Mouse (Mus musculus) left cerebral cortex, postnatal 25 days (tissue): ENCODE data around the gene Nfkb2. TPM values are rescaled to one million over a fixed set of nuclear protein-coding genes. Genes with fewer than 3 reads are reported as not detected.

Experiments used
- DNase-seq, 2 experiments: peaks; one replicate each; pipeline ENCODE4 v3.0.0; 2022; ENCODE audit warnings: low spot score in 2 of 2, mixed read lengths in 1 of 2
- intact Hi-C: fragments of 180-260 bp; cut with DNase I; formaldehyde crosslinking; loops from one replicate; pipeline ENCODE4 v1.15.1; 2025
- total RNA-seq, 2 experiments: library from RNA; stranded (reverse); gene quantifications; 2 replicates each; pipeline ENCODE4 v1.2.3; 2021

The Nfkb2 gene
- total RNA-seq, result 1 to 10 TPM; 2.4 to 3.0 TPM

DNA sequence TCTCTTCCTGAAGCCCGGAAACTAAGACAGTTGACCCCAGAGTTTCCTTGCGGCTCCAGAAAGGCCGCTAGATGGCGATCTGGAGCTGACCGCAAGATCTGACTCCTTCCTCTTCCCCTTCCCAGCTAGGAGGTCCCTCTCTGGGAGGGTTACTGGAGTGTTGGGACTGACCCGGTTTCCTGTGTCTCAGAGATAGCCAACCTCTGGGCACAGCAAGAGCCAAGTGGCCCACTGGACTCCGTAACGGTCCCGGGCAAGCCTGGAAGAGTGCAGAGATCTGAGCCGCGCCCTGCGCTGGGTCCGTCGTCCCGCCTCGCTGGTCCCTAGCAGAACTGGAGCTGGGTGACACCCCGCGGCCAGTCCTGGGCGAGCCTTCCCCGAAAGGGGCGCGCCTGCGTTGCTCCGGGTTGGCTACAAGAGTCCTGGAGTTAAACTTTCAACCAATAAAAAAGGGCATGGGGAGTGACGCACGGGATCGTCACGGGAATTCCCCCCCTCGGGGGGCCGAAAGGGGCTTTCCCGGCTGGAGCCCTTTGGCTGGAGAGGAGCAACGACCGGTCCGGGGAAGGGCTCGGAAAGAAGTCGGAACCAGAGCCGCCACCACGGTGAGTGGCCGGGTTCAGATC, at the start of gene Nfkb2:
Nfkb2 (plus strand) TSS at position 105 of the 626 bp plus-strand sequence.
- DNase-seq, result peak; percentile 76 to 82
- intact Hi-C loops, result loop anchor here (1.0 kb wide), 1 partner anchor 26 kb away; no protein-coding TSS in a partner anchor

- intact Hi-C loops, result no loop called here
- no peak for DNase-seq
These were observed 39.4 kb upstream of the Nfkb2 start for GRCm38 (mm10) chr19:46264762-46265161.

GRCm38 (mm10) chr19:46275307-46275706, 28.8 kb upstream of the Nfkb2 start:
- intact Hi-C loops, result loop anchor here (5.0 kb wide), 1 partner anchor 188 kb away; no protein-coding TSS in a partner anchor
- no peak for DNase-seq

DNA sequence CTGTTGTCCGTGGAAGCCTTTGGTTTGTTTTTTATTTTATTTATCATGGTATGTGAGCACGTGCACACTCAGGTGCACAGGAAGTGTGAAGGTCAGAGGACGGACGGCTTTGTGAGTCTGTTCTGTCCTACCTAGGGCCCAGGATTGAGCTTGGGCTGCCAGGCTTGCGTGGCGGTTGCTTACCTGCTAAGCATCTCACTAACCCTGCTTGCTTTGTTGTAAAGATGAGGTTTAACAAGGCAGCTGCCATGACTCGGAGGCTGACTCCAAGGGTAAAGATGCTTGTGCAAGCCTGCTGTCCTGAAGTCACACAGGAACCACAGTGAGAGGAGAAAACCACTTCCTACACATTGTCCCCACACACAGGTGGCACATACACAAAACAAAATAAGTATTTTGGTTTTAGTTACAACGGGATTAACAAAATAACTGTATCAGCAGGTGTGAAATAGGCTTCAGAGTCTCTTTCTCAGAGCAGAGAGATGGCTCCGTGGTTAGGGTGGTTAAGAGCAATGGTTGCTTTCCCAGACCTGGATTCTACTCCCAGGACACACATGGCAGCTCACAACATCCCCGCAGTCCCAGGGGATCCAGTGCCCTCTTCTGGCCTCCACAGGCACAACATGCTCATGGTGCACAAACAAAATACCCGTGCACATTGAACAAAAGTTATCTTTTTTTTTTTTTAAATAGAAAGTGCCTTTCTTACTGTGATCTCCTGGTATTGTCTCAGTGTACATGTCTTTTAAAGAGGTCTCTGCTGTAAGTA, 21.9 kb upstream of the Nfkb2 start:
- no peak for DNase-seq
- intact Hi-C loops, result no loop called here

DNA sequence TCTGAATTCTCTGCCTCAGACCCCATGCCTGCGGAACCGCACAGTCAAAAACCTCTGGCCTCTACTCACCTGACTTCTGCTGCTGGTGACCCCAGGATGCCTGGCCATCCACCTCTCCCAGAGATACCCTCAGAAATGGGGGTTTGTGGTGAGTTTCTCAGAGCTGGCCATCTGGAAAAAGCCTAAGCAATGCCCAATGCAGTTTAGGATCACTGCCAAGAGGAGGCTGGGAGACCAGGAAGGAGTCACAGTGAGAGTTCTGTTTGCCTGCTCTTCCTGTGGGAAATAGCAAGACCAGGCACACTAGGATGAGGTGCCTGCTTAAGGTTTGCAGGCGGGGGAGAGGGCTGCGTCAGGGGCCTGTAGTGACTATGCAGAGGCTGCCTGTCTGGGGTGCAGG, 19.4 kb upstream of the Nfkb2 start:
- intact Hi-C loops, result no loop called here
- DNase-seq, result no peak

- DNase-seq, result no peak
- intact Hi-C loops, result no loop called here
These were observed 18.5 kb upstream of the Nfkb2 start for GRCm38 (mm10) chr19:46285631-46286030.

- DNase-seq, result no peak
- intact Hi-C loops, result no loop called here
These were observed 18.1 kb upstream of the Nfkb2 start for GRCm38 (mm10) chr19:46286047-46286446.

- intact Hi-C loops, result no loop called here
- no peak for DNase-seq
These were observed 17.2 kb upstream of the Nfkb2 start for GRCm38 (mm10) chr19:46286926-46287325.

- intact Hi-C loops, result no loop called here
- no peak for DNase-seq
These were observed 16.6 kb upstream of the Nfkb2 start for GRCm38 (mm10) chr19:46287566-46287965.

GRCm38 (mm10) chr19:46290535-46291105, 13.5 kb upstream of the Nfkb2 start:
- intact Hi-C loops, result no loop called here
- no peak for DNase-seq

- intact Hi-C loops, result no loop called here
- no peak for DNase-seq
These were observed 7.2 kb upstream of the Nfkb2 start for GRCm38 (mm10) chr19:46296938-46297337.

DNA sequence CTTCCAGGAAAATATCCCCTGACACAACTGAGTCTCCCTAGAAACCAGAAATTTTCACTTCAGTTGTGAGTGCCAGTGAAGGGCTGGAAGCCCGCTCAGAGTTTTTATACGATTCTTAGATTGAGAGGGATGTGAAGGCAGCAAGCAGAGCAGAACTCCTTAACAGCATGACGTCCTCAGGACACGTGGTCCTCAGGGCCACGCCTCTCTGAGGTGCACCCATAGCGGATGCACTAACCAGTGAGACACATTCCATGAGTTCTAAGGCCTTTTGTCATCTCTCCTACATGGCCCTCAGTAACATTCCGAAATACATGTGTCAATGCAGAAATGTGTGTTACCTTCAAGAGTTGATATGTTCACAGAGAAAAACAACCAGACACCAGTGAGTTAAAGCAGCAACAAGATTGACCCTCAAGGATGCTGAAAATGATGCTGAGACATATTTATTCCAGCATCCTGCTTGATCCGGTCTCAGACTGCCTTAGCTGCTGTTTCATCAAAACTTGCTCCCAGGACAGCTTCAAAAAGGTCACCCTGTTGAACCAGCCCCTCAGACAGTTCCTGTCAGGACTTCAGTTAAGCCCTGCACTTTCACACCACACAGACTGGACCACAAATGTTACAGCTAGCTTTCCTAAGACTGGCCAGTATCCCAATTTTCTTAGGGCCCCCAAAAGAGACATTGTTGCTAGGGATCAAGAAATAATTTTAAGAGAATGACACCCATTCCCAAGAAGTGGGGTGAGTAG, 3.6 kb upstream of the Nfkb2 start:
- intact Hi-C loops, result no loop called here
- DNase-seq, result no peak

DNA sequence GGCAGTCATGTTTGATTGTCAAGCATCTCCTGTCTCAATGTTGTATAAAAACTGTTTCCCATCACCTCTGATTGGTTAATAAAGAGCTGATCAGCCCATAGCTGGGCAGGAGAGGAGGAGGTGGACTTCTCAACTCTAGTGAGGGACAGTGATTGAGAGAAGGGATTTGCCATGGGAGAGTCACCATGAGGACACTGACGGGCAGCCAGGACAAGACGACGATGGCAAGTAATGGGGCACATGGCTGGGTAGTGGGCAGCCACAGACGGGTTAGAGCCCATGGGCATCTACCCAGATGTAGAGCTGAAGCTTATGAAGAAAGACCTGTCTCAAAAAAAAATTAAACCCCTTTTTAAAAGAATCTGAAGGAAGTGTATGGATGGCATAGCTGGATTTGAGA, 1.6 kb upstream of the Nfkb2 start:
- DNase-seq, result no peak
- intact Hi-C loops, result no loop called here

DNA sequence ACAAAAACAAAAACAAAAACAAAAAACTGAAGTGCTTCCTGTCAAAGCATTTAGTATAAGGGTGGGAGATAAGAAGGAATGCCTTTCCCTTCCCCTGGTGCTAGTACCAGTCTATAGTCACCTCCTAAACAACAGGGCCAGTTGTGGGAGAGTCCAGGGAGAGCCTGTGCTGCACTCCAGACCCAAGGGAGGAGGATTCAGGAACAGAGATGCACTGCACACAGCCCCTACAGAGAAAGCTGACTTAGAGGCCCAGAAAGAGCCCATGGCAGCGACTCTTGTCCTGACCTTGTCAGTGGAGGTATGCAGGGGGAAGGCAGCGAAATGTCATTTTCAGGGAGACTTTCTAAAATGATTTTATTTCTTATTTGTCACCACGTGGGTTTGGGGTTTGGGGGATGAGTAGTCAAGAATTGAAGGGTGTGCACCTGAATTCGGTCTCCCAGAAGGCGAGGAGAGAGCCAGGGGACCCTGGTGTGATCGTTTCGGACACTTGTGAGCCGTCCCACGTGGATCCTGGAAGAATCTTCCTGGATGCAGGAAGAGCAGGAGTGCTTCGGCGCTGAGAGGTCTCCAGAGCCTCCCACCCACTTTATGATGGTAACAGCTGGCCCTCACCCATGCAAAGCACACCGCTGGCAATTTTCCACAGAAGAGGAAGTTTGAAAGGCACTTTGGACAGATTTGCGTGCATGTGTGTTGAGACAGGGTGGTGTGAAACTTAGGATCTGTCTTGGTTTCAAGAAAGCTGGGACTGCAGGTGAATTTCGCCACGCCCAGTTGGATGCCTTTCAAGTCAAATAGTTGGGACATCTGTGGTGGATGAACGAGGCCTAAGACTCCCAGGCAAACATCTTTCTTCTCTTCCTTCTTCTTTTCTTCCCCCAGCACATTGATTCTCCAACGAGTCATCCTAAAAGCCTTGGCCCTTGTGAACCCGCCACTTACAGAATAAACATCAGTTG, 587 bp upstream of the Nfkb2 start:
- no peak for DNase-seq
- intact Hi-C loops, result loop anchor here (1.0 kb wide), 1 partner anchor 27 kb away; no protein-coding TSS in a partner anchor

GRCm38 (mm10) chr19:46304908-46305333, 801 bp downstream of the Nfkb2 start:
- DNase-seq, result no peak
- intact Hi-C loops, result loop anchor here (1.0 kb wide), 1 partner anchor 25 kb away; no protein-coding TSS in a partner anchor

DNA sequence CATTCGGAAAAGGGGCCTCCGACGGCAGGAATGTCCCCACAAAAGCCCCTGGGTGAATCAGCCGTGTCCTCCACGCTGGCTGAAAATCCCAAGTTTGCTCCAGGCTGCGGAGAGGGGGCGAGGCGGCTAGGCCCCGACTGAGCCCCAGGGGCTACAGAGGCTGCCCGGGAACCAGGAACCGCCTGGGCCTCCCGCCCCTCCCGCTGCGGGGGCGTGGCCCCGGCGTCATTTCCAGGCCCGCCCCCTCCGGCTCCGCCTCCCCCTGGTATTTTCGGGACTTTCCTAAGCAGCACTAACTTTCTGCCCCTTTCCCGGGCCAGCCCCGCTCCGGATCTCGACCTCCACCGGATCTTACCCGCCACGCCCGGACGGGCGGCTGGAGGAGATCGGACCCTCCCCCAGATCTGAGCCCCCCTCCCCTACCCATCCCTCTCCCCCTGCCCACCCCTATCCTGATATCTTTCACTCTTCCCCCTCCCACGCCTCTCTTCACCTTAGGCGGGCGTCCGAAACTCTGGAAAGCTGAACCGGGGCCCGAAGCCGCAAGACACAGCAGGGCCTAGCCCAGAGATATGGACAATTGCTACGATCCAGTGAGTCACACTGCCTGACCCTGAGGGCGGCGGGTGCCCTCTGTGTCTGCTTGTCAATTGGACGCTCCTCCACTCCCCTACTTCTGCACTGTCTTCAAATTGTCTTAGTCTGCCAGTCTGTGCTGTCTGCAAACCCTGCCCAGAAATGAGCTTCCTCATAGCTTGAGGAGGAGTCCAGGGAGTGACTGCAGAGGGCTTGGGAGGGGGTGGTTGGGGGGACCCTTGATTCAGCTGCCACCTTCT, 1.5 kb downstream of the Nfkb2 start:
- DNase-seq, result peak; percentile 58 to 68
- intact Hi-C loops, result no loop called here

DNA sequence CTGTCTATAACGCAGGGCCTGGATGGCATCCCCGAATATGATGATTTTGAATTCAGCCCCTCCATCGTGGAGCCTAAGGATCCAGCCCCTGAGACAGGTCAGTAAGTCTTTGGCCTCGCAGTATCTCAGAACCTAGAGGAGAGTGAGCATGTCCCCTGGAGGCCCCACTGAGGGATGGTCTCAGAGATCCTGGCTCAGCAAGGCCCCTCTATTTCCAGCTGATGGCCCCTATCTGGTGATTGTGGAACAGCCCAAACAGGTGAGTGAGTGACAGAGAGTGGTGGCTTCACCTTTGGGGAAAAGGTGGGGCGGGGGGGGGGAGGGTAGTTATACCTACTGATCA, 2.1 kb downstream of the Nfkb2 start:
- intact Hi-C loops, result no loop called here
- no peak for DNase-seq

DNA sequence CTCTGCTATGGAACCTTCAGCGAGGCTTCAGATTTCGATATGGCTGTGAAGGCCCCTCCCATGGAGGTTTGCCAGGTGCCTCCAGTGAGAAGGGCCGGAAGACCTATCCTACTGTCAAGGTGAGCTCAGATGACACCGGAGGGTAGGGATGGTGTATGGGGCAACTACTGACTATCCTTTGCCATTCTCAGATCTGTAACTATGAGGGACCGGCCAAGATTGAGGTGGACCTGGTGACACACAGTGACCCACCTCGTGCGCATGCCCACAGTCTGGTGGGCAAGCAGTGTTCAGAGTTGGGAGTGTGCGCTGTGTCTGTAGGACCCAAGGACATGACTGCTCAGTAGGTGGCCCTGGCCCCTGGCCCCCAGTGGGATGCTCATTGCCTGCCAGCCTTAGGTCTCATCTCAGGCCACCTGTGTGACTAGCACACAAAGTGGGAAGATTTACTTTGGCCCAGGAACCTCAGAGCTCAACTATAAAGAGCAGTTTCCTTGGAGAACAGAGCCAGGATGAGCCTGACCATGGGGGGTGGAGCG, 2.7 kb downstream of the Nfkb2 start:
- DNase-seq, result no peak
- intact Hi-C loops, result no loop called here
